Mouse (Mus musculus) adipose tissue, adult 10 weeks (tissue): ENCODE measurements around the gene Csta1. TPM values are rescaled to one million over a fixed set of nuclear protein-coding genes. Genes with fewer than 3 reads are reported as not detected.

Experiments used
- polyA plus RNA-seq: library from polyadenylated mRNA; stranded (reverse); fragments of 350-450 nt; fragmentation: Illumina TruSeq; extraction: RNeasy Lipid Tissue Mini Kit (QIAGEN cat#74804); gene quantifications from one replicate; pipeline ENCODE4 v1.2.3, GENCODE M21; 2014; ENCODE audit warnings: low read depth, low replicate concordance

The Csta1 gene
- not detected for polyA plus RNA-seq

DNA sequence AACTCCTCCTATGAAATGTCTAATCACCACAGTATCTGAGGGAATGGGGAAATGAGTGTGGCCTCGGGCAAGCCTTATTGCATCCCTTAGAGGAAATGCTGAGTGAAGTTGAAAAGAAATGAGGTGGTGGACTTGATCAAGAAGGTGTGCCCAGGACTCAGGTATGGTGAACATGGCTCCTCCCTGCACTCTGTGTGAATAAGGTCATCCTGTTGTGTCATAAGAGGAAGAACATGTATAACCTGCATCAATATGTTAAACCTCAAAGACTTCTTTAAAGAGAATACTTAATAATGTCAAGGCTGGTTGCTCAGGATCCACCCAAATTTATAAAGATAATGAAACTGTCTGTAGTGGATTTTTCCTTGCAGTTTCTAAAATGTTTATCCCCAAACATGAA lies at the start of gene Csta1:
Csta1 (minus strand) TSS at position 101 of the 400 bp plus-strand sequence.

DNA sequence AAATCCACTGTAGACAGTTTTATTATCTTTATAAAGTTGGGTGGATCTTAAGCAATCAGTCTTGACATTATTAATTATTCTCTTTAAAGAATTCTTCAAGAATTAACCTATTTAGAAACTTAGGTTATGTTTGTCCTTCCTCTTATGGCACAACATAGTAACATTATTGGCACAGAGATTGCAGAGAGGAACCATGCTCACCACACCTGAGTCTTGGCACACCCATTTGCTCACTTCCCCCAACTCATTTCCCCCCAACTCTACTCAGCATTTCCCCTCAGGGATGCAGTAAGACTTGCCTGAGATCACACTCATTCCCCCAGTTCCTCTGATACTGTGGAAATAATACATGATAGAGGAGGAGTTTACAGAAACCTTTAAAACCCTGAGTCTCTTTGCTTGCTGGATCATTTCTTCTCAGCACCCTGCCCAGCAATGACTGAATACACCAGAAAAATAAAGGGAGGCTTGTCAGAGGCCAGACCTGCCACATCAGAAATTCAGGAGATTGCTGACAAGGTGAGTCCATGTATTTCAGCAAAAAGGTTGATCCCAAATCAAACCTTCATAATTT lies 25.4 kb upstream of the Csta1 start, which contains the start of gene Stfa2l1:
Stfa2l1 (plus strand) TSS at position 410 of the 574 bp plus-strand sequence.

DNA sequence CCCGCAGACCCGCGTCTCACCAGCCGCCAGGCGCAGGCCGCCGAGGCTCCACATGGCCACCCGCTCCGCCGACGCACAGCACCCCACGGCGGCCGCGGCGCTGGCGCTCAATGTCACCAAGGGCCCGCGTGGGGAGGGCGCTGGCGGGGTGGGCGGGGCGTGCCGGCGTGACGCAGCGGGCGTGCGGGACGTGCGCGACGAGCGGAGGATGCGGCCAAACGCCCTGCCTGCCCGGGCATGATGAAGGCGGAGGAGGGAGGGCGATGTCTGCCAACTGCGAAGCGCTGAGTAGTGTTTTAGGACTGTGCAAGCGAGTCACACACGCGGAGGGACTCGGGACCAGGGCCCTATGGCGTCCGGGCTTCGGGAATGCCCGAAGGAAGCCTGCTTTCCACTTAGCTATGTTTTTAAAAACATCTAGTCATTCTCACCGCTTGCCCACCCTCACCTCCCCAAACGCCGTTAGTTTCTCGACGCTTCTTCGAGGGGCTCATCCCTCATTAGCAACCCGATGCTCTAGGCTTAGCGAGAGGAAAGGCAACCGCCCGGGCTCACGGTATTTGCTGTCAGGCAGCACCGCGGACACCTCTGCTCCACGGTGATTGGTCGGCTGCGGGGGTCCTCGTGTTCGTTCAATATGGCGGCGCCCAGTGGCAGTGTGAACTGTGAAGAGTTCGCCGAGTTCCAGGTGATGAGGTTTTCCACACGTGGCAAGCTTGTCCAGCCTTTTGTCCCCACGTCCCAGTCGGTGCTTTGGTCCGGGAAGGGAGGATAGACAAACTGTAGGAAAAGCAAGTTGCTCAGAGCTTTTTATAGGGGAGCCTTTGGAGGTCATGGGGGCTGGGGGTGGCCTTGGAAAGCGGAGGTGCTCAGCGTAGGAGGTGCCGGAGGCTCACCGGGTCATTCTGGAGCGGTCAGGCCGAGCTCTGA lies 59.3 kb downstream of the Csta1 start, which contains the start of the genes Fam162a and Ccdc58:
Fam162a (minus strand) TSS at position 145 of the 930 bp plus-strand sequence.
Ccdc58 (plus strand) TSS at position 236 of the 930 bp plus-strand sequence.

Other genes with a start within 250 kb of the Csta1 start
- gene Parp9, start 192.8 kb downstream of the Csta1 start, polyA plus RNA-seq, result 21.0 TPM
- gene Dtx3l, start 192.1 kb downstream of the Csta1 start, polyA plus RNA-seq, result 8.7 TPM
- gene Kpna1, start 152.5 kb downstream of the Csta1 start, polyA plus RNA-seq, result 23.0 TPM
- 6.1 TPM for gene Wdr5b, start 90.1 kb downstream of the Csta1 start, polyA plus RNA-seq
- 102 TPM for gene Fam162a, start 59.6 kb downstream of the Csta1 start, polyA plus RNA-seq
- gene Ccdc58, start 59.6 kb downstream of the Csta1 start, polyA plus RNA-seq, result 25.4 TPM
- not detected for gene Stfa2l1, start 25.6 kb upstream of the Csta1 start, polyA plus RNA-seq
- gene Gm5483, start 53.0 kb upstream of the Csta1 start, polyA plus RNA-seq, result not detected
- not detected for gene Gm5416, start 79.2 kb upstream of the Csta1 start, polyA plus RNA-seq
- gene 2010005H15Rik, start 90.2 kb upstream of the Csta1 start, polyA plus RNA-seq, result not detected
- not detected for gene Stfa1, start 145.7 kb upstream of the Csta1 start, polyA plus RNA-seq
- gene BC117090, start 203.1 kb upstream of the Csta1 start, polyA plus RNA-seq, result not detected
- gene BC100530, start 236.5 kb upstream of the Csta1 start, polyA plus RNA-seq, result not detected